Mouse (Mus musculus): ENCODE measurements around the gene Ldb1.

- TF ChIP-seq TAL1 (IDR thresholded peaks at IDR 0.05; ENCODE audit: low read length) (no peak), GATA1 (IDR thresholded peaks at IDR 0.05; ENCODE audit: low read length) (no peak)
These were observed 12.1 kb downstream of the Ldb1 start for GRCm38 (mm10) chr19:46032731-46033510.

Measured in erythroblast, embryonic 14.5 days (primary cell).